Mouse (Mus musculus) MEL (cell line): ENCODE measurements around the gene Dgkz. TPM values are rescaled to one million over a fixed set of nuclear protein-coding genes. Genes with fewer than 3 reads are reported as not detected.

Experiments used
- DNase-seq: peaks from one replicate; pipeline ENCODE4 v3.0.0; 2011; ENCODE audit warnings: low read depth, low spot score
- H3K27ac ChIP-seq: 2 replicates; pipeline ENCODE4 v1.5.1; 2012; ENCODE audit warnings: low read depth, mild to moderate bottlenecking, control low read depth, low read length, moderate library complexity; ENCODE audit not compliant: control insufficient read depth
- H3K27me3 ChIP-seq, 2 experiments: fragments of 150-350 bp in 1 of 2; sonication (generic) in 1 of 2; 2 replicates each; pipeline ENCODE4 v1.6.1; 2012; ENCODE audit warnings: low read length in 2 of 2, mild to moderate bottlenecking in 2 of 2, improper control_type of control experiment in 1 of 2, moderate library complexity in 1 of 2; ENCODE audit not compliant: insufficient read depth in 2 of 2, control insufficient read depth in 1 of 2
- H3K36me3 ChIP-seq, 2 experiments: 2 replicates each; pipeline ENCODE4 v1.6.1; 2012 to 2014; ENCODE audit warnings: low read length in 2 of 2, improper control_type of control experiment in 1 of 2, inconsistent platforms in 1 of 2, mild to moderate bottlenecking in 1 of 2; ENCODE audit not compliant: insufficient read depth in 2 of 2, control insufficient read depth in 1 of 2
- H3K4me1 ChIP-seq, 2 experiments: fragments of 150-350 bp in 1 of 2; sonication (generic) in 1 of 2; 2 replicates each; pipeline ENCODE4 v1.6.1; 2012; ENCODE audit warnings: low read length in 2 of 2, improper control_type of control experiment in 1 of 2, mild to moderate bottlenecking in 1 of 2; ENCODE audit not compliant: insufficient read depth in 2 of 2, control insufficient read depth in 1 of 2
- H3K4me3 ChIP-seq, 2 experiments: fragments of 150-350 bp in 1 of 2; sonication (generic) in 1 of 2; 2 replicates each; pipeline ENCODE4 v1.5.1; 2012; ENCODE audit warnings: low read depth in 2 of 2, low read length in 2 of 2, mild to moderate bottlenecking in 2 of 2, moderate library complexity in 2 of 2, control low read depth in 1 of 2, improper control_type of control experiment in 1 of 2; ENCODE audit not compliant: control insufficient read depth in 1 of 2, insufficient read depth in 1 of 2
- H3K79me2 ChIP-seq: 2 replicates; pipeline ENCODE4 v1.6.1; 2012; ENCODE audit warnings: mild to moderate bottlenecking, low read length, moderate library complexity; ENCODE audit not compliant: control insufficient read depth, poor library complexity, insufficient read depth
- H3K9ac ChIP-seq: 2 replicates; pipeline ENCODE4 v1.6.1; 2012; ENCODE audit warnings: low read depth, mild to moderate bottlenecking, control low read depth, low read length, moderate library complexity; ENCODE audit not compliant: control insufficient read depth, poor library complexity, severe bottlenecking
- H3K9me3 ChIP-seq: fragments of 150-350 bp; sonication (generic); replicated peaks from 2 replicates; pipeline ENCODE4 v1.6.1; 2012; ENCODE audit warnings: mild to moderate bottlenecking, low read length, improper control_type of control experiment, moderate library complexity; ENCODE audit not compliant: insufficient read depth
- BHLHE40 ChIP-seq: IDR thresholded peaks from 2 replicates; pipeline ENCODE4 v1.6.1; 2012; ENCODE audit warnings: low read depth, mild to moderate bottlenecking, inconsistent platforms, low read length, improper control_type of control experiment, borderline replicate concordance
- CHD1 ChIP-seq: IDR thresholded peaks from 2 replicates; pipeline ENCODE4 v1.6.1; 2012; ENCODE audit warnings: low read depth, mild to moderate bottlenecking, inconsistent platforms, low read length, improper control_type of control experiment
- CHD2 ChIP-seq: IDR thresholded peaks from 2 replicates; pipeline ENCODE4 v1.6.1; 2011; ENCODE audit warnings: low read length, improper control_type of control experiment
- CTCF ChIP-seq, 3 experiments: IDR thresholded peaks in 2 of 3; conservative IDR thresholded peaks in 1 of 3; 2 replicates each; pipeline ENCODE4 v1.5.1; 2011 to 2012; ENCODE audit warnings: low read length in 3 of 3, low read depth in 2 of 3, mild to moderate bottlenecking in 2 of 3, improper control_type of control experiment in 1 of 3, inconsistent platforms in 1 of 3, mixed read lengths in 1 of 3, moderate library complexity in 1 of 3; ENCODE audit not compliant: control insufficient read depth in 1 of 3, insufficient read depth in 1 of 3, poor library complexity in 1 of 3, severe bottlenecking in 1 of 3
- ELF1 ChIP-seq: IDR thresholded peaks from 2 replicates; pipeline ENCODE4 v1.6.1; 2014; ENCODE audit warnings: low read depth, mild to moderate bottlenecking, inconsistent platforms, low read length, improper control_type of control experiment, moderate library complexity
- EP300 ChIP-seq, 2 experiments: IDR thresholded peaks; 2 replicates each; pipeline ENCODE4 v1.6.1; 2011; ENCODE audit warnings: improper control_type of control experiment in 2 of 2, low read length in 2 of 2, low read depth in 1 of 2, mild to moderate bottlenecking in 1 of 2
- ETS1 ChIP-seq: IDR thresholded peaks from 2 replicates; pipeline ENCODE4 v1.6.1; 2012; ENCODE audit warnings: low read depth, mild to moderate bottlenecking, inconsistent platforms, low read length, improper control_type of control experiment, moderate library complexity
- GABPA ChIP-seq: IDR thresholded peaks from 2 replicates; pipeline ENCODE4 v1.6.1; 2012; ENCODE audit warnings: low read depth, mild to moderate bottlenecking, inconsistent platforms, low read length, improper control_type of control experiment, moderate library complexity
- GATA1 ChIP-seq: IDR thresholded peaks from 2 replicates; pipeline ENCODE4 v1.6.1; 2011; ENCODE audit warnings: low read depth, low read length, improper control_type of control experiment
- HCFC1 ChIP-seq: IDR thresholded peaks from 2 replicates; pipeline ENCODE4 v1.6.1; 2012; ENCODE audit warnings: low read depth, mild to moderate bottlenecking, inconsistent platforms, low read length, improper control_type of control experiment, moderate library complexity
- MYC ChIP-seq: IDR thresholded peaks from 2 replicates; pipeline ENCODE4 v1.6.1; 2011; ENCODE audit warnings: low read depth, mild to moderate bottlenecking, low read length, improper control_type of control experiment, moderate library complexity
- NRF1 ChIP-seq: IDR thresholded peaks from 2 replicates; pipeline ENCODE4 v1.6.1; 2014; ENCODE audit warnings: low read depth, mild to moderate bottlenecking, inconsistent platforms, low read length, improper control_type of control experiment, moderate library complexity; ENCODE audit not compliant: poor library complexity, insufficient read depth, severe bottlenecking
- POLR2A ChIP-seq, 2 experiments: IDR thresholded peaks; 2 replicates each; pipeline ENCODE4 v1.6.1; 2011 to 2012; ENCODE audit warnings: low read length in 2 of 2, mild to moderate bottlenecking in 2 of 2, control low read depth in 1 of 2, improper control_type of control experiment in 1 of 2, low read depth in 1 of 2, moderate library complexity in 1 of 2; ENCODE audit not compliant: control insufficient read depth in 1 of 2, insufficient read depth in 1 of 2, poor library complexity in 1 of 2
- POLR2AphosphoS2 ChIP-seq: IDR thresholded peaks from 2 replicates; pipeline ENCODE4 v1.6.1; 2011; ENCODE audit warnings: low read length, improper control_type of control experiment
- POLR2AphosphoS5 ChIP-seq: IDR thresholded peaks from 2 replicates; pipeline ENCODE4 v1.6.1; 2012; ENCODE audit warnings: low read depth, borderline replicate concordance, mild to moderate bottlenecking, inconsistent platforms, low read length, moderate library complexity, mixed read lengths
- RCOR1 ChIP-seq: IDR thresholded peaks from 2 replicates; pipeline ENCODE4 v1.6.1; 2012; ENCODE audit warnings: low read depth, mild to moderate bottlenecking, inconsistent platforms, low read length, improper control_type of control experiment
- SIN3A ChIP-seq: IDR thresholded peaks from 2 replicates; pipeline ENCODE4 v1.6.1; 2012; ENCODE audit warnings: low read length, improper control_type of control experiment, inconsistent platforms
- TBP ChIP-seq: IDR thresholded peaks from 2 replicates; pipeline ENCODE4 v1.8.0; 2011; ENCODE audit warnings: low read depth, low read length, improper control_type of control experiment
- TCF12 ChIP-seq: IDR thresholded peaks from 2 replicates; pipeline ENCODE4 v1.6.1; 2014; ENCODE audit warnings: low read depth, mild to moderate bottlenecking, inconsistent platforms, low read length, improper control_type of control experiment, moderate library complexity
- ZMIZ1 ChIP-seq: IDR thresholded peaks from 2 replicates; pipeline ENCODE4 v1.6.1; 2012; ENCODE audit warnings: low read depth, mild to moderate bottlenecking, inconsistent platforms, low read length, improper control_type of control experiment, moderate library complexity
- ZNF384 ChIP-seq: IDR thresholded peaks from 2 replicates; pipeline ENCODE4 v1.6.1; 2012; ENCODE audit warnings: low read depth, mild to moderate bottlenecking, inconsistent platforms, low read length, improper control_type of control experiment
- polyA plus RNA-seq, 2 experiments: library from polyadenylated mRNA; stranded (reverse) in 1 of 2; unstranded in 1 of 2; fragments of >175 nt in 1 of 2; fragments of >200 nt in 1 of 2; gene quantifications; 2 replicates each; pipeline versions ENCODE4 v1.2.1 to v1.2.4; 2012; ENCODE audit warnings: low replicate concordance in 2 of 2, low read depth in 1 of 2; ENCODE audit not compliant: insufficient read length in 2 of 2, insufficient read depth in 1 of 2, missing spikeins in 1 of 2
- total RNA-seq: library from RNA; depleted of rRNA; stranded (reverse); fragments of 300-350 nt; gene quantifications from 2 replicates; pipeline ENCODE4 v1.2.3, GENCODE M21; 2012

Dgkz gene
- total and polyA plus RNA-seq, 3 experiments = 65.6 to 165 TPM; not detected in 1

DNA sequence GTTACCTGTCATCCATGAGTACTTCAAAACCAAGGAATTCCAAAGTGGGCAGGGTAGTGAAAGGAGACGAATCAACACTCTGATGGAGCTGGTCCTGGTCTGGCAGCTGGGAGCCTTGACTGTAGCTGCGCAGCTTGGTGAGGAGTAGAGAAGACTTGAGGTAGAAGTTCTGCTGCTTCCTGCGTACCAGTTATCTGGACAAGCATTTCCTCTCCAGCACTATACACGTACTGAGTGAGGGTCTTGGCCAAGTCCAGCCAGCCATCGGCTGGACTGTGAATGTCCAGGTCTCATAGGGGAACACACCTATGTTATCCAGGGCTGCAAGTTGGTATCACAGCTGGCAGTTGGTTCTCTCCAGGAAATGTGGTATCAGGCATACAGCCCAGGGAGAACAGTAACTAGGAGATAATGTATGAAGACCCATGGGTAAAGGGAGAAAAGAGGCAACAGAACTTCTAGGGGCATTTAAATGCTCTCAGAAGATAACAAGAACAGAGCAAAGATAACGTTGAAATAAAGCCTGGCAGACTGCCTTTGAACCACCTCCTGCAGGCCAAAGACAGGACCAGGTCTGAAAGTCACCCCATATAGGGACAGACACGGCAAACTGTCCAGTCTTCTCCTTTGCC lies 59.2 kb downstream of the Dgkz start (continued):
- TF ChIP-seq HCFC1 (peak; percentile 31; the same call in 1 of the 2 replicates), ZNF384 (no peak), TBP (no peak), POLR2AphosphoS2 (peak; percentile 50; the same call in 1 of the 2 replicates), ELF1 (0 out of 2 replicates have a peak, but pooled peaks have one; percentile 54), CHD2 (no peak), CTCF (IDR thresholded peaks at IDR 0.05 in 2 of 3, conservative IDR thresholded peaks at IDR 0.05 in 1 of 3; ENCODE audit: control insufficient read depth in 1 of 3, insufficient read depth in 1 of 3, low read depth in 2 of 3, low read length in 3 of 3, poor library complexity in 1 of 3, severe bottlenecking in 1 of 3) (no peak), POLR2AphosphoS5 (no peak), ZMIZ1 (0 out of 2 replicates have a peak, but pooled peaks have one; percentile 18), CHD1 (0 out of 2 replicates have a peak, but pooled peaks have one; percentile 40), NRF1 (peak; percentile 17; the same call in 1 of the 2 replicates)

DNA sequence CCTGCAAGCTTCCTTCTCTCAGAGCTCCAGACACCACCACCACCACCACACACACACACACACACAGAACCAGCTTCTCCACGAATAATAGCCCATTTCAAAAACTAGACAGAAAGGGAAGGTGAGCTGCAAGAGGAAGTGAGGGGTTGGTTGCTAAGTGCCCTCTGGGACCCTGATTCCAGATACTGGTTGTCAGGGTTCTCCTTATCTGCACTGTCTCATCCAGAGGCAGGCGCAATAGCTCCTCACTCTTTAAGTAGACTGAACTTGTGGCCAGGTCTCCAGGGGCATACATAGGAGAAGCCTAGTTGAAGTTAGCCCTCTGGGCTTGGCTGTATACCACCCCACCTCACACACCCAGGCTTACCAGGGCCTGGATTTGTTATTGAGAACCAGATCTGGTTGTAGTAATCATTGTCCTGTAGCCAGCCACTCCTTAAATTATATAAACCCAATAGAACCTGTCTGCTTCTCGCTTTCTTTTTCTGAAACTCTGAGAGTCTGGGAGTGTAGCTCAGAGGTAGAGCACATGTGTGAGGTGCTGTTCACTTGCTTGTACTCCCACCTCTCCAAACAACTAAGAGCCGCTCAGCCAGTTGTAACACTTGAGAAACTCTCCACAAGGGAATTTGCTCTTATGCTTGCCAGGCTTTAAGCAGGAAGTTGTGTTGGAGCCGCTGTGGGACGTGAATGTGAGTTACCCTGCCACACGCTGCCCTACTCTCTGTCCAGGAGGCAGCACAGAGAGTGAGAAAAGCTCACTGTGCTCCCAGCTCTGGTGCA lies 62.1 kb downstream of the Dgkz start:
- peaks cover 8 to 52% of the 10 kb centered on the region in 2 experiments for H3K36me3 ChIP-seq
- peaks cover 2% of the 10 kb centered on the region; the same call in 1 of the 2 replicates for H3K79me2 ChIP-seq
- H3K27me3 ChIP-seq = no peaks in the 10 kb centered on the region
- no peak overlapping the region; a peak in 1 of 4 replicates for H3K4me3 ChIP-seq
- peaks cover 42 to 53% of the 10 kb centered on the region in 2 experiments for H3K4me1 ChIP-seq
- DNase-seq = peak; percentile 85
- no peaks in the 10 kb centered on the region for H3K9me3 ChIP-seq
- TF ChIP-seq POLR2A (IDR thresholded peaks at IDR 0.05; ENCODE audit: control insufficient read depth in 1 of 2, insufficient read depth in 1 of 2, low read depth in 1 of 2, low read length in 2 of 2, poor library complexity in 1 of 2) (peak in 1 of 2 experiments; percentile 27; a peak in 1 of 4 replicates), GABPA (no peak), NRF1 (peak; percentile 53; the same call in 1 of the 2 replicates), TBP (0 out of 2 replicates have a peak, but pooled peaks have one; percentile 36), ELF1 (peak; percentile 42; the same call in 1 of the 2 replicates), TCF12 (peak; percentile 32; the same call in 1 of the 2 replicates), ZNF384 (no peak), BHLHE40 (0 out of 2 replicates have a peak, but pooled peaks have one; percentile 23), SIN3A (peak; percentile 70), EP300 (IDR thresholded peaks at IDR 0.05; ENCODE audit: low read depth in 1 of 2, low read length in 2 of 2) (peak; percentile 51 to 66; a peak in 3 of 4 replicates), MYC (no peak), RCOR1 (peak; percentile 59; the same call in 1 of the 2 replicates), GATA1 (peak; percentile 88), ETS1 (peak; percentile 47; the same call in 1 of the 2 replicates)
- peak overlapping the region; percentile 74 for H3K27ac ChIP-seq
- H3K9ac ChIP-seq = peak overlapping the region; percentile 24
